ENCODE assay signal across 8 mouse cellular contexts in genomic region chr7:139950283-139950971, GRCm38 (mm10). TPM values are rescaled to one million over a fixed set of nuclear protein-coding genes. Genes with fewer than 3 reads are reported as not detected.
A peak's percentile ranks its signal among the peaks of the same experiment; 100 is the strongest.
DNase-seq lines count a peak whose midpoint lies in the region; ATAC-seq and TF ChIP-seq lines count a peak whose summit lies in the region.

No protein-coding gene starts in this region.

- TF ChIP-seq CTCF in bone marrow macrophage, adult 2 months (IDR thresholded peaks at IDR 0.05; ENCODE audit: low read depth, low read length), result no peak
- TF ChIP-seq CTCF in gastrocnemius, adult 2 months (IDR thresholded peaks at IDR 0.05), result no peak
- TF ChIP-seq CTCF in hindbrain, postnatal 0 days (IDR thresholded peaks at IDR 0.05; ENCODE audit: low read depth), result no peak
- no peak for TF ChIP-seq CTCF in liver, embryonic 14.5 days (IDR thresholded peaks at IDR 0.05; ENCODE audit: low read depth)

- intact Hi-C loops in gastrocnemius, adult 2 months (cut with DNase I), result no loop called here

- TF ChIP-seq EP300 in liver, embryonic 14.5 days (IDR thresholded peaks at IDR 0.05; ENCODE audit: low read depth), result no peak

- H3K27me3 ChIP-seq in hindbrain, postnatal 0 days (ENCODE audit: insufficient read depth, low read length), result peaks cover 27% of the 10 kb centered on the region
- H3K27me3 ChIP-seq in liver, embryonic 14.5 days (ENCODE audit: control insufficient read depth, insufficient read depth, low read length), result peaks cover 10% of the 10 kb centered on the region

- H3K36me3 ChIP-seq in hindbrain, postnatal 0 days (ENCODE audit: insufficient read depth, low read length), result no peaks in the 10 kb centered on the region
- H3K36me3 ChIP-seq in liver, embryonic 14.5 days (replicated peaks; ENCODE audit: control insufficient read depth, insufficient read depth, low read depth), result no peaks in the 10 kb centered on the region

- H3K9me3 ChIP-seq in hindbrain, postnatal 0 days (ENCODE audit: low read length), result no peaks in the 10 kb centered on the region
- H3K9me3 ChIP-seq in liver, embryonic 14.5 days (ENCODE audit: control insufficient read depth, low read length), result no peaks in the 10 kb centered on the region

- peak overlapping the region; percentile 25; the same call in 1 of the 2 replicates for H3K9ac ChIP-seq in hindbrain, postnatal 0 days (replicated peaks; ENCODE audit: low read length)
- peak overlapping the region; percentile 58 for H3K9ac ChIP-seq in liver, embryonic 14.5 days (replicated peaks)

- peaks cover 7% of the 10 kb centered on the region; the same call in 1 of the 2 replicates for H3K4me1 ChIP-seq in bone marrow macrophage, adult 2 months (ENCODE audit: control insufficient read depth, insufficient read depth, low read length)
- H3K4me1 ChIP-seq in hindbrain, postnatal 0 days (ENCODE audit: insufficient read depth, low read length), result no peaks in the 10 kb centered on the region
- H3K4me1 ChIP-seq in liver, embryonic 14.5 days (replicated peaks; ENCODE audit: control insufficient read depth in 2 of 2, insufficient read depth in 2 of 2, low read length in 1 of 2), result peaks cover 0 to 6% of the 10 kb centered on the region in 2 experiments; a peak in 3 of 4 replicates

- TF ChIP-seq POLR2A in bone marrow macrophage, adult 2 months (IDR thresholded peaks at IDR 0.05; ENCODE audit: borderline replicate concordance, low read depth, low read length), result no peak

- WGBS in hindbrain, postnatal 0 days, result 2% methylated on average over 33 of the region's 33 CpGs
- WGBS in liver, embryonic 14.5 days (ENCODE audit: insufficient replicate concordance), result under 1% methylated on average over 33 of the region's 33 CpGs

- H3K4me3 ChIP-seq in bone marrow macrophage, adult 2 months (ENCODE audit: insufficient read depth, low read length), result peak overlapping the region; percentile 71
- H3K4me3 ChIP-seq in gastrocnemius, adult 2 months, result peak overlapping the region; percentile 81
- peak overlapping the region; percentile 43 for H3K4me3 ChIP-seq in hindbrain, postnatal 0 days (ENCODE audit: low read length)
- peak overlapping the region; percentile 63 to 89 for H3K4me3 ChIP-seq in liver, embryonic 14.5 days (ENCODE audit: insufficient read depth in 1 of 2, low read depth in 2 of 2, low read length in 2 of 2)

- peak; percentile 94 for DNase-seq in ES-CJ7 (ENCODE audit: low read depth, low spot score)
- DNase-seq in gastrocnemius, adult 2 months, result peak; percentile 55
- peak; percentile 39 for DNase-seq in hindbrain, postnatal 0 days (ENCODE audit: low spot score)
- peak in 1 of 3 experiments; percentile 26 for DNase-seq in liver, embryonic 14.5 days (ENCODE audit: low read depth in 3 of 3, low spot score in 3 of 3)
- DNase-seq in neural tube, embryonic 10.5 days (ENCODE audit: extremely low spot score, low spot score), result peak; percentile 67
- DNase-seq in right cerebral cortex, postnatal 10 days (ENCODE audit: low spot score in 2 of 2), result no peak
- DNase-seq in cerebellum, adult 18-20 months, result no peak

- ATAC-seq in hindbrain, postnatal 0 days, result peak; percentile 61
- peak; percentile 82 for ATAC-seq in liver, embryonic 14.5 days (ENCODE audit: insufficient read depth)

- peak overlapping the region; percentile 84 for H3K4me2 ChIP-seq in hindbrain, postnatal 0 days (ENCODE audit: low read depth, low read length)
- peak overlapping the region; percentile 89 for H3K4me2 ChIP-seq in liver, embryonic 14.5 days (ENCODE audit: low read depth)

- H3K27ac ChIP-seq in bone marrow macrophage, adult 2 months (ENCODE audit: insufficient read depth, low read depth, low read length), result peak overlapping the region; percentile 19
- peak overlapping the region; percentile 82 for H3K27ac ChIP-seq in gastrocnemius, adult 2 months
- no peak overlapping the region; the same call in 1 of the 2 replicates for H3K27ac ChIP-seq in hindbrain, postnatal 0 days
- H3K27ac ChIP-seq in liver, embryonic 14.5 days, result no peak overlapping the region

RNA-seq across cellular contexts. Expression of gene Utf1, which starts 6.8 kb away (rescaled TPM):
- polyA plus RNA-seq in bone marrow macrophage, adult 2 months (2012; ENCODE audit: insufficient read depth, insufficient read length, missing spikeins), result not detected in 2 replicates
- not detected for total RNA-seq in gastrocnemius, adult 2 months (2021)
- total RNA-seq in hindbrain, postnatal 0 days (2014; rRNA removed), result not detected in 2 replicates
- polyA plus RNA-seq in hindbrain, postnatal 0 days (2015; fragmentation: Nextera tagmentation; extraction: Ambion mirVana), result not detected in 2 replicates
- not detected in 2 replicates for polyA plus RNA-seq in liver, embryonic 14.5 days (2012; rRNA removed)
- not detected in 2 replicates for polyA plus RNA-seq in liver, embryonic 14.5 days (2014; fragmentation: Nextera tagmentation; extraction: Ambion mirVana)

RNA-seq across cellular contexts. Expression of gene 6430531B16Rik, which starts 28.1 kb away (rescaled TPM):
- not detected in 2 replicates for polyA plus RNA-seq in bone marrow macrophage, adult 2 months (2012; ENCODE audit: insufficient read depth, insufficient read length, missing spikeins)
- total RNA-seq in gastrocnemius, adult 2 months (2021), result not detected
- 2.9 TPM in 1 of 2 replicates, not detected in the other for total RNA-seq in hindbrain, postnatal 0 days (2014; rRNA removed)
- 1.3 and 1.8 TPM in 2 replicates for polyA plus RNA-seq in hindbrain, postnatal 0 days (2015; fragmentation: Nextera tagmentation; extraction: Ambion mirVana)
- 0.04 TPM in 1 of 2 replicates, not detected in the other for polyA plus RNA-seq in liver, embryonic 14.5 days (2012; rRNA removed)
- not detected in 2 replicates for polyA plus RNA-seq in liver, embryonic 14.5 days (2014; fragmentation: Nextera tagmentation; extraction: Ambion mirVana)

RNA-seq across cellular contexts. Expression of gene Adam8, which starts 41.9 kb away (rescaled TPM):
- 240 and 334 TPM in 2 replicates for polyA plus RNA-seq in bone marrow macrophage, adult 2 months (2012; ENCODE audit: insufficient read depth, insufficient read length, missing spikeins)
- total RNA-seq in gastrocnemius, adult 2 months (2021), result under 1 TPM; 0.39 to 0.43 TPM
- 1.7 and 2.2 TPM in 2 replicates for total RNA-seq in hindbrain, postnatal 0 days (2014; rRNA removed)
- polyA plus RNA-seq in hindbrain, postnatal 0 days (2015; fragmentation: Nextera tagmentation; extraction: Ambion mirVana), result 0.48 and 0.57 TPM in 2 replicates
- polyA plus RNA-seq in liver, embryonic 14.5 days (2012; rRNA removed), result 0.83 and 0.98 TPM in 2 replicates
- 0.34 and 0.46 TPM in 2 replicates for polyA plus RNA-seq in liver, embryonic 14.5 days (2014; fragmentation: Nextera tagmentation; extraction: Ambion mirVana)

RNA-seq across cellular contexts. Expression of gene Kndc1, which starts 55.9 kb away (rescaled TPM):
- polyA plus RNA-seq in bone marrow macrophage, adult 2 months (2012; ENCODE audit: insufficient read depth, insufficient read length, missing spikeins), result not detected in 2 replicates
- not detected for total RNA-seq in gastrocnemius, adult 2 months (2021)
- total RNA-seq in hindbrain, postnatal 0 days (2014; rRNA removed), result 53.6 and 63.1 TPM in 2 replicates
- 12.7 and 12.8 TPM in 2 replicates for polyA plus RNA-seq in hindbrain, postnatal 0 days (2015; fragmentation: Nextera tagmentation; extraction: Ambion mirVana)
- 0.01 and 0.04 TPM in 2 replicates for polyA plus RNA-seq in liver, embryonic 14.5 days (2012; rRNA removed)
- polyA plus RNA-seq in liver, embryonic 14.5 days (2014; fragmentation: Nextera tagmentation; extraction: Ambion mirVana), result not detected in 2 replicates

Comparison
In these comparisons a context has a peak if more than half of its experiments do, and no peak if none do; other contexts are left out.
1. DNase-seq: peak in ES-CJ7 (single experiment), gastrocnemius, adult 2 months (single experiment), hindbrain, postnatal 0 days (single experiment) and neural tube, embryonic 10.5 days (single experiment); none in right cerebral cortex, postnatal 10 days (0 of 2) and cerebellum, adult 18-20 months (0 of 2).
2. H3K27ac ChIP-seq: peak in bone marrow macrophage, adult 2 months (single experiment) and gastrocnemius, adult 2 months (single experiment); none in hindbrain, postnatal 0 days (single experiment) and liver, embryonic 14.5 days (single experiment).
3. RNA of gene Adam8, which starts 41.9 kb away (polyA plus RNA-seq): 240 to 334 TPM in bone marrow macrophage, adult 2 months; 0.34 to 0.98 TPM in liver, embryonic 14.5 days and 0.48 to 0.57 TPM in hindbrain, postnatal 0 days; every median in the first group is over 100 times any median in the second.
4. Peak in every context shown above with its lines, with median percentiles within 50 percentile points of each other: H3K4me3 ChIP-seq.